Mouse (Mus musculus) c-Kit-positive CD71-positive TER-119-positive erythroid progenitor cells, embryonic 14.5 days (primary cell): ENCODE data around the gene Dtx3.
A peak's percentile ranks its signal among the peaks of the same experiment; 100 is the strongest.
"Not testable (repeated sequence)": the region's sequence is repeated elsewhere in the genome, so short reads cannot be mapped to it uniquely, and the experiment has no call there.

ENCODE experiments used
- DNase-seq: peaks from one replicate; pipeline ENCODE4 v3.0.0-alpha.2; 2013; ENCODE audit warnings: low spot score

Dtx3 gene

DNA sequence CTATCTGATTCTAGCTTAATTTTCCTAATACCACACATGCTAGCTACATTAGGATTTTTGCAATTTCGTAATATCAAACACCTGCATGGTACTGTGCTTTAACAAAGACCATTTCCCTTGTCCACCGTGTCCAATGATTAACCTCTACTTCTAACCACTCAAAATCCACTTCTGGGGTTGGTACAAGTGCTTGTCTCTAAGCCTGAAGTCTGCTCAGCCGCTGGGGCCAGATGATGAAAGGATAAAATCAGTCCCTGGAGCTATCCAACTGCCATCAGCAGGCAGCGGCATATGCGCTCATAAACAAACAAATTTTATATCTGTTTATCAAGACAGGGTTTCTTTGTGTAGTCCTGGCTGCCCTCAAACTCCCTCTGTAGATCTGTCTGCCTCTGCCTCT is 9.1 kb upstream of the Dtx3 start:
- no peak for DNase-seq

DNA sequence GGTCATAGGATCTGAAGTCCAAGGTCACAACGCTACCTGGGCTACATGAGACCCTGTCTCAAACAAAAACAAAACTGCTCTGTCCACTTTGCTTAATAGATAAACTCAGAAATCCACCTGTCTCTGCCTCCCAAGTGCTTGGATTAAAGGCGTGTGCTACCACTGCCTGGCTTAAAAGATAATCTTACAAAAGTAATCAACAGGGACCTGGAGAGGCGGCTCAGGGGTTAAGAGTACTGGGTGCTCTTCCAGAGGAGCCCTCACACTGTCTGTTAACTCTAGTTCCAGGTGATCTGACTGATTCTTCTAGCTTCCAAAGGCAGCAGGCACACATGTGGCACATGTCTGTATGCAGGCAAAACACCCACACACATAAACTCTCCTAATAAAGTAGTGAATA is 7.6 kb upstream of the Dtx3 start:
- no peak for DNase-seq

DNA sequence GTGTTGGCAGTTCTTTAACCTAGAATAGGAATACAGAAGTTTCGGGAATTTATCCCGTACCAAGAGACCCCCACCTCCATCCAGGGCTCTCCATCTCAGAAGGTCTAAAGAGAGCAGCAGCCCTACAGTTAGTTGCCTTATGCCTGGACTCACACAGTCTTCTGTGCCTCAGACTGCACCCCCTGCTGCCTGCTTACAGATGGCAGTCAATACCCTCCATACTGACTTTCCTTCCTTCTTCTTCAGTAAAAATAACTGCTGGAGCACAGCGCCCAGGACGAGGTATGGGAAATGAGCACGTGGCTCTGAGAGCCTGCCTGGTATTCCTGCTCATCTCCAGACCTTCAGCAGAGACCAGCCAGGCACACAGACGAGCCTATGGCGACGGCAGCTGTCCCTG is 4.8 kb upstream of the Dtx3 start:
- no peak for DNase-seq

DNA sequence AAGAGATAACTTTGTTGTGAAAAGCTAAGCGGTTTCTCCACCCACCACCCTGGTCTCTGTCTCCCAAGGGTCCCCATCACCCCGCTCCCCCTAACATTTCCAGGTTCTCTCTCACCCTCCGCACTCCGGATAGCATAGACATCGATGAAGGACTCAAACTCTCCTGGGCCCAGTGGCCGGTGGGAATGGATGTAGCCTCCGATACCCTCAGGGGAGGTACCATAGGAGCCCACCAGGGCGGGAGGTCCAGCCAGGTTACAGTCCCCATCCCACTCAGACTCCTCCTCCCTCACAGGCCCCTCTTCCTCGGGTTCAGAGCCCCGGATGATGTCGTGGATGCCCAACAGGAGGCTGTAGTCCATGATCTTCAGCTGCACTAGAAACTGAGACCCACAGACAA is 3.9 kb upstream of the Dtx3 start:
- no peak for DNase-seq

DNA sequence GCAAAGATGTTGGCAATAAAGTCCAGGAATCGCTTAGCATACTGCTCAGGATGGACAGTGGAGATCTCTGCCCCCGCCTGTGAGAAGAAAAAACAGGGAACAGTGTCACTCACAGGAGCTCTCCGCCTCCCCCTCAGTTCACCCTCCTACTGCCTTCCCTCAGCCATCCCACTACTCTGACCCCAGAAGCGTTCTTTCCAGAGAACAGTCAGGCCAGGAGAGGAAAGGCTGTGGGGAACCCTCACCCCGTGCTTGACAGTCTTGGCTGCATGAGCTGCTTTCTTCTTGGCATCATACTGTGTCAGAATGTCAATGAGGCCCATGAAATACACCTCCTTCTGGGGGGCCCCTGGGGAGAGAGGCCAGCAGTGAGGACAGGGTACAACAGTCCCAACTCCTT is 3.5 kb upstream of the Dtx3 start:
- DNase-seq: no peak

DNA sequence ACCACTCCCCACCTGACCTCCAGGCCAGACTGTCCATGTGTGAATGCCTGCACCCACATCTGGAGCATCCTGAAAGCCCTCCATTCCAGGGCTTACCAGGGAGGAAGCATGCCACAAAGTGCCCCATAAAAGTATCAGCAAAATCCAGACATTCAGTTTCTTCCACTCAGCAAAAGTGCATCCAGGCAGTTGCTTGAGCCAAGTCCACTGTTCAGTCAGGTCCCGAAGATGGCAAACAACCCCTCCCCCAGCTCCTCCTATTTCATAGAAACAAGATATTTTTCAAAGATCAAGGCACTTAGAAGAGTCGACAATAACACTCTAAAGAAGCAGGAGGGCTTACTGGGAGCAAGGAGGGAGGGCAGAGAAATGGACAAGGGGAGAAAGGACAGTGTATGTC is 3.0 kb upstream of the Dtx3 start:
- no peak for DNase-seq

DNA sequence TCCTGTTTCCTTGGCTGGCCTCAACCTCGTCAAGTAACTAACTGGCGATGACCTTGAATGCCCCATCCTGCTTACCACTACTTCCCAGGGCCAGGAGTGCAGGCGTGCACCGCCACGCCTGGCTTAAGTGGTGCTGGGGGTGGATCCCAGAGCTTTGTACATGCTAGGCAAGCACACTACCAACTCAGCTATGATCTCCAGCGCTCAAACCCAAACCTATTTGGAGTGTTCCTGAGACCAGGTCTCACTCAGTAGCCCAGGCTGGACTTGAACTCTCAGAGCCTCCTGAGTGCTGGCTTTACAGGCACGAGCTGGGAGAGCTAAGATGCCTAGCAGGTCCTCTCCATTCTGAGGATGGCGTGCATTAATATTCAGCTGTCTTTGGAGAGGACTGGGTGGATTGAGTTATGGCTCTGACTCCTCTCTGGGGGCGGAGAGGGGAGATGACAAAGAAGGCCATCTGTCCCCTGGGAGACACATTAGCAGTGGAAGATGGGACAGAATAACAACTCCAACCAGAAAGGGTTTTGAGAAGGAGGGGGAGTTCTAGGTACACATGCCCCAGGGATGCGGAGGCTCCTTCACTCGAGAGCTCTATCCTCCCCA is 2.1 kb upstream of the Dtx3 start:
- DNase-seq: no peak

DNA sequence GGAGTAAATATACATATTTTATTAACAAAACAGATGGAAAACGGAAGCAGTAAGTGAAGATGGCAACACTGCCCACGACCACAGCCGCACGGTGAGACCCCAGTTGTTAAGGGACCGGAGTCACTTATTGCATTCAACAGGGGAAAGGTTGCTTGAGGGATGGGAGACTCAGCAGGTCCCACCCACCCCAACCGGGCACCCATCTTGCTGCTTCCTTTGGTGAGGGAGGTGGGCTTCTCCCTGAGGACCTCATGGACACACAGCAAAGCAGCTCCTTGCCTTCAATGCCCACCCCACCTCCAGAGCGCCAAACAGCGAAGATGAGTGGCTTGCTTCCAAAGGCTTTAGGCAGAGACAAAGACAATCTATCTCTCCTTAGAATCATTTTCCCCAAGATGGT is 1.6 kb upstream of the Dtx3 start:
- no peak for DNase-seq

DNA sequence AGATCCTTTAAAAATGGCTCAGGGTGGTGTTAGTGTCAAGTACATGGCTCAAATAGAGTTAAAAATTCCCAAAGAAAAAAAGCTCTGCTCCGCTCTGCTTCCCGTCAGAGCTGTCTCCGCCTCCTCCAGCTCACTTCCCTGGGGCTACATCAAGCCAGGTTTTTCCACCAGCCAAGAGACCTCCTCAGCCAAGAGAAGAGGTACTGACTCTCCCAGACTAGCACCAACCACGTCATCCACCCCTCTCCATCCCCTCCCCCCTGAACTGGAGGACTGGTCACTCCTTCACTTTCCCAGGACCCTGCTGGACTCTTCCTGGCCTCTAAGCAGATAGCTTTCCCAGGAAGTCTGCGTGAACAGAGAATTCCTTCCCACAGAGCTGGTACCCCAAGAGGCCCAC is 864 bp upstream of the Dtx3 start:
- DNase-seq: no peak

DNA sequence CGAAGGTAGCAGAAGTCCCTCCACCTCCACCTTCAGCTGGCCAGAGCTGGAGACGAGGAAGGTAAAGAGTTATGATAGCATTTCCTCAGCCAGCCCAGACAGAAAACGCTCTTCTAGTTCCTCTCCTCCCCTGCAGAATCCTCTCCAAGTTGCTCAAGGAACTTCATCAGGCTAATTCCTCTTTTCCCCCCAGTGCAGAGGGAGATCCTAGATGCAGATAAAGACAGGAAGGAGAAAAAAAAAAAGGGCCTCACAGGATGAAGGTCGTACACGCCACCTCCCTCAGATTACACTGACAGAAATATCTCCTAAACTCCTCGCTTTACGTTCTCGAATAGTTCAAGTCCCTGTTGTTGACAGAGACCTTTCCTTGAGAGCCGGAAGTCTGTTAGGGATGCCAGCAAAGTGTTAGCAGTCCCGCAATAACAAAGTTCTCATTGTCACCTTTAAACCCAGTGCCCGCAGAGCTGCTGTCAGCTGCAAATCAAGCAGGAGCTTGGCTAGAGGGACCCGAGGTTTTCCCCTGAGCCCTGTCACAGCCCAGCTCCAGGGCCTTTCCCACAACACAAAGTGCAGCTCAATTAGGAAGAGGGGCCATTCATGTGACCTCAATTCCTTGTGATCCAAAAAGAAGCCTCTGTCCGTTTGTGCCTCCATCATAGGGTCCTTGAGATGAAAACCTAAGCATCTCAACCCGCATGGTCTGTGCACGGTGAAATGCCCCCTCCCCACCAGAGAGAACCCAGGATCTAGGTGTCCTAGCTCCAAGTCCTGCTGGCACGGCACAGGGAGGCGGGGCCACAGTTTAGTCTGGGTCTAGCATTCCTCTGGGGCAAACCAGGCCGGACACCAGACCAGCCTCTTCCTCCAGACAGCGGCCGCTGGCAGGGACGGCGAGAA is 850 bp downstream of the Dtx3 start:
- DNase-seq: no peak

DNA sequence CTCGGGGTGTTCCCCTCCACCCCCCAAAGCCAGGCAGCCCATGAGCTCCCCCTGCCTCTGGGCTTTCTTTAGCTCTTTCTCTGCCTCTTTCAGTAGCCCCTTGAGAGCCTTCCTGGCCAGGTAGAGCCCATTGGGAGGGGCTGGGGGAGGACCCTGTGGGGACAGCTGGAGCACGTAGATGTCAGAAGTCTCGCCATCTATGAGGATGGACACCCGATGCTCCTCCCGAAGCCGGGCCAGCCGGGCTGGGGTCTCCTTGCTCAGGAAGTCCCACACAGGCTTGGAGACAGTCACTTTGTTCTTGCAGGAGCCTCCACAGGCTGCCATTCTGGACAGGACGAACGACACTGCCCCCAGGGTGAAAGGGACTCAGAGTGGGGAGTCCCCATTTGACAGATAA is 2.5 kb downstream of the Dtx3 start:
- no peak for DNase-seq

DNA sequence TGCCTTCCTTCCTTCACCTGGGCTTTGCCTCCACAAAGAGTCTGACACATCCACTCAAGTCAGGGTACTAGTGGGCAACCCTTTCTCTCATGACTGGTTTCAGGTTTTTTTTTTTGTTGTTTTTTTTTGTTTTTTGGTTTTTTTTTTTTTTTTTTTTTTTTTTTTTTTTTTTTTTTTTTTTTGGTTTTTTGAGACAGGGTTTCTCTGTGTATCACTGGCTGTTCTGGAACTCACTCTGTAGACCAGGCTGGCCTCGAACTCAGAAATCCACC is 3.5 kb downstream of the Dtx3 start:
- not testable (repeated sequence) for DNase-seq

DNA sequence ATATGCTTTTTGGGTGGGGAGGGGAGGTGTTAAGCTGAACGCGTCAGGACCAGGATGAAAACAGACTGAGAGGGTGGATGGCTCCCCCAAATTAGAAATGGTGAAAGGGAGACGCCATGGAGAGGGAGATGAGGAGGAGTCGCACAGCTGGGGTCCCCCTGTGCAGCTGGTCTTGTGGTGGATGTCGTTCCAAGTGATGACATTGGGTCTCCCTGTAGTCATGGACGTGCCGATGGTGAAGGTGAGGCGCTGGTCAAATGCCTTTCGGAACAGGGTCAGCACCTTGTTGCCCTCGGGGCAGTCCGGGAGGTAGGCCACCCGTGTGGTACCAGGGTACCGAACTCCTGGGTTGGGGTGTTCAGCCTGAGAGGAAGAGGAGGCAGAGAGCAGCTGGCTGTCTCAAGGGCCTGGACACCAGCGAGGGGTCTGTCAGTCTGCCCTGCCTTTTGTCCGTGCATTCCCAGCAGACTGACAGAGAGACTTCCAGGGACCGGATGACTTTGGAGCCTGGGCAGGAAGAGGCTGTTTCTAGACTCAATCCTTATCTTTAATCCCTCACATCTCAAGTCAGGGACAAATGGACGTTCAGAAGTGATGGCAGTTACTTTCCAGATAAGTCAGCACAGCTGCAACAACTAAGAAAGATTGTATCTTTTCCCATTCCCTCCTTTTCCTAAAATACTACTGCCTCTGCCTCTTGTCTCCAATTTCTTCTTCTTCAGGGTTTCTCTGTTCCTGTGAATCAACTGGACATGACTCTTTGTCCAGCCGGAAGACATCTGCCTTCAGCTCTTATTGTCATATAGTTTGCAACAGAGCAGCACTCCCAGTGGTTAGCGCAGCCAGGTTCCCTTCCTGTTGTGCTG is 4.1 kb downstream of the Dtx3 start:
- DNase-seq: no peak

DNA sequence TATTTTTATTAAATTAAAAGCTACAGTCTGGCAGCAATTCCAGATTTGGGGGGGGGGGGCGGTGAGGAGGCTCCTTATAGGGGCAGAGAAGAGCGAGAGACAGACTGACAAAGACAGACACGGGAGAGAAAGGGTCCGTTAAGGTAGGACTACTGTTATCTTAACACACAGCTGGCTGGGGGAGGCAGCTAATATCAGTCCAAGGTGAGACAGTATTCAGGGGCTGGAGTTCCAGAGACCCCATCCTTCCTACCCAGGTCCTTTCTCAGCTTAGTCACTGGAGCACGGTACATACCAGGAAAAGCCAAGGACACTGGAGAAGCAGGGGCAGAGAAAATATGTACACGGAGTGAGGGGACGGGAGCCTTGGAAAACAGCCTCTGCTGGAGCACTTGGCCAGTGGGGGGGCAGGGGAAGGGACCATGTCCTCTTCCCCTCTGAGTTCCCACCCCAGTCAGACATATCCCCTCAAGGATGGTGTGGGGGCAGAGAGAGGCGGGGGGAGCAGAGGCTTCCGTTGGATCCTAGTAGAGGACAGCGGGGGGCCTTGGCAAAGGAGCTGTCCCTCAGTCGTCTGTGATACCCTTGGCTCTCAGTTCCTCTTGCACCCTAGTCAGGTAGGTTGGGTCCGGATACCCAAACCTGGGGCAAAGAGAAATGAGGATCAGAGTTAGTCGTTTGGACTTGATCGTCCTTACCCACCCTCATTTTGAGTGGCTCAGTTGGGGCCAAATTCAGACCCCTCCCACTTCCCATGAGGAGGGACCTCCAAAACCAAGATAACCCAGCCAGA is 4.9 kb downstream of the Dtx3 start:
- no peak for DNase-seq

DNA sequence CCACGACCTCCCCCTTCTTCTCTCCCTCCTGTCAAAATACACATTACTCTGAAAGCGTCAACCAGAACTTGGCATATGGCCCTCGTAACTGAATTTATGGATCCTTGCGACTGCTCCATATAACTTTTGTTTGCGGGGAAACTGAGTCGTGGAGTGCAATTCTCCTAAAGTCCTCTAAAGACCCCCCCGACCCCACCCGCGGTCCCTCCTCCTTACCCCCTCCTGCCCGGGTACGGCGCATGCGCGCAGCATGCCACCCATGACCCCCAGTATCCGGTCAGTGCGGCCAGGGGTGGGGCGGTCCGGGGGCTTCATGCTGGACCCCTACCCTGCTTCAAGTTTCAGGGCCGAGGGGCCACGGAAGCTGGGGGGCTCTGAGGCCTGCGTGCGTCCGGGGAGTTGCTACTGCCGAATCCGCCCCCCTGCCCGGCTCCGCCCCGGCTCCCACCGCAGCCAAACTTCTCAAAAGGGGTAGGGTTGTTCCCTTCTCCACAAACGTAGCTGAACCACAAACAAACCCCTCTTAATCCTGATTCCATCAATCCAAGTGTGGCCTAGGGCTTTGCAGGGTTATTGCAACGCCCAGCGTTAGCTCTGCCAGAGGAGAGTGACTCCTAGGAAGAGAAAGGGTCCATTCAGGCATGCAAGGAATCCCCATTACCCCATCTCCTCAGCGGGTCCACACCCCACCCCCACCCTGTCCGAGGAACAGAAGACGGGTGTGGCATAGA is 5.7 kb downstream of the Dtx3 start, which contains the start of gene Arhgef25:
Gene Arhgef25, minus strand, starts transcription at position 433 of the 731 bp plus-strand sequence.
- DNase-seq: no peak

DNA sequence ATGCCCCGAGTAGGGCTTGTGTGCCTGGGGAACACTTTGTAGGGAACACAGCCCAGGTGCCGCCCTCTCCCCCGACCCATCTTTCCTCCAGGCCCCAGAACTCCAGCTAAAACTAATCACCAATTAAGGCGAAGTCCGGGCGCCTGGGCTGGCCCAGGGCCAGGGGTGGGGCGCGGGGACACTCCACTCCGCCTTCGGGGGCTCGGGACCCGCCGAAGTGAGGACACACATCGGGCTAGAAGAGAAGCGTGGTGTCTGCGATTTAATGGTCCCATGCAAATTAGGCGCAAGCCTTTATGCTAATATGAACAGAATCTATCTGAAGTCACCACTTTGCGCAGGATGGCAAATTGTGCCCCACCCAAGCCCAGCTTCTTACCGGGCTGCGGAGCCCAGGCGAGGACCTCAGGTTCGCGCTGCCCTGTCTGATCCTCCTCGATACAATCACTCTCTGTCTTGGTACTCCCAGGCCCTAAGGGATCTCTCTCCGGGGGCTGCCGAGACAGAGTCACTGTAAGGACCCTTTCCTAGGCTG is 6.3 kb downstream of the Dtx3 start:
- peak; percentile 76 for DNase-seq

DNA sequence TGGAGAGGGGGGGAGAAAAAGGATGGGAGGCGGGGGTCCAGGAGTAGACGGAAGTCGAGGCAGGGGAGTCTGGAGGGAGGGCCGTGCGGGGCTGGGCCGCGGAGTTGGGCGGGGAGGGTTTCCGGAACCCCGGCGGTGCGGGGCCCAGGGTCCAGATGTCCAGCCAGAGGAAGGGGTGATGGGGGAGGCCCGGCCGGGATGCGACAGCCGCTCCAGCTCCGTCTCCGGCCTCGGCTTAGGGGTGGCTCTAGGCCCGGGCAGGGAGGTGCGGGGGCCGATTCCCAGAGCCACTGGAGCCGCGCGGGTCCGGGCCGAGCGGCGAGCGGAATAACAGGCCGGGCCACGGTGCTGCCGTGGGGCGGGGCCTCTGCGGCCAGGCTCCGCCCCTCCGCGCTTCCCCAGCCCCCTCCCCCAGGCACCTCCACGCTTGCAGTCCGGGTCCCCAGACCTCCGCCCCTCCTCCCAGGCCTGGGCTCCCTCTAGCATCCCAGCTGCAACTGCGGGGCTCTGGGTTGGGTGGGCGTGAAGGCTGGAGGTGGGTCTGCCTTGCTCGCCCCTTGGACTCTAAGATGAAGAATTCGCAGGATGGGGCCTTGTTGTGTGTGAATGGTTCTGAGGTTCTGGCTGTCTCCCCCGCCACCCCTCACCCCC is 6.9 kb downstream of the Dtx3 start:
- no peak for DNase-seq

DNA sequence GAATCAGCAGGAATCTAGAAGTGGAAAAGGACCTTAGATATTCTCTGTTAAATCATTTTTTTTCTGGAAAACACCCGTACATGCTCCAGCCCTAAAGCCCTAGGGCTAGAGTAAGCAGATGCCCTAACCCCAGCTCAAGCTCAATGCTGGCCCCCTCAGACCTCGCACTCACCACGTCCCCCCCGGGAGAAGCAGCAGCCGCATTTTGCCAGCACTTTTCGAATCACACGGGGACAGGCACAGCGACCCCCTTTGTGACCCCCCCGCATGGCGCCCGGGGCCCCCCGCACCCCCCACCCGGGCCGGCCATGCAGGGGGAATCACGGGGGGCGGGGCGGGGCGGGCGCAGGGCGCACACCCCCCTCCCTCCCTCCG is 7.5 kb downstream of the Dtx3 start:
- DNase-seq: no peak

DNA sequence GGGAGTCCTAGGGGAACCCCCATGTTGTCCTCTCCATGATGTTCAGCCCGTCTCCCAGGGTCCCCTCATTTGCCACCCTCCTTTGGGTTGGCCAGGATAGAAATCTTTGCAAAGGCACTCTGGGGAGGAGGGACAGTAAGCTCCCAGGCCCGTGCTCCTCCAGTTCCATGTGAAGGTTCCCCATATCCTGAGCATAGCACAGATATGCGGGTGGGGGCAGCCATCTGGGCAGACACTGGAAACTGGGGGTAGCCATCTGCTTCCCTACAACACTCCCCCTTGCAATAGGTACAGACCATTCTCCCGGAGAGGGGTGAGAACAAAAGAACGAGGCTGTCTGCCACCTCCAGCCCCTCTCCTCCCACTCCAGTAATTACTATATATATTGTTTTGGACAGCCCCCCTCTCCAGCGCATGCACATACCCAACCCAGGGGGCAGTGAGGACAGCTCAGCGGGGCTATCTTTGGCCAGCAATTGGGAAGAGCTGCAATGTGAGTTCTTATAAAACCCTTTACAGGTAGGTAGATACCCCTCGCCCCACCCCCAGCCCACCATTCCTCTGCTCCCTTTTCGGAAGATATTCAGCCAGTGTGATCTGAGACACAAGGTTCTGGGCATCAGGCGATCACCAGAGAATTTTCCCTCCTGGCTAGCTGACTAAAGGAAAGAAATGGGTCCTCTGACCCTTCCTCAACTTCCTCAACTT is 8.0 kb downstream of the Dtx3 start:
- no peak for DNase-seq

DNA sequence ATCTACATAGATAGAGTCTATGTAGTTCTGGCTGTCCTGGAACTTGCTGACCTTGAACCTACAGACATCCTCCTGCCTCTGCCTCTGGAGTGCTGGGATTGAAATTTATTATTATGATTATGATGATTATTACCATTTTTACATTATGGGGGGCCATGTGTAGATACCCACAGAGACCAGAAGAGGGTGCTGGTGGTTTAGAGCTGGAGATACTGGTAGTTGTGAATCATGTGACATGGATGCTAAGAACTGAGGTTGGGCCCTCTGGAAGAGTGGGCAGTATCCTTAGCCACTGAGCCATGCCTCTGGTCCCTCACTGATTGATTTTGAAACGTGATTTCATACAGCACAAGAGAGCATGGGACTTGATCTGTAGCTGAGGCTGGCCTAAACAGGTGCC is 9.1 kb downstream of the Dtx3 start:
- no peak for DNase-seq
